Mouse (Mus musculus) gastrocnemius, postnatal 4 days (tissue): Measurements from ENCODE around the gene Dlg2. TPM values are rescaled to one million over a fixed set of nuclear protein-coding genes. Genes with fewer than 3 reads are reported as not detected.

Source experiments
- DNase-seq, 2 experiments: peaks; one replicate each; pipeline ENCODE4 v3.0.0; 2021 to 2022; ENCODE audit warnings: low spot score in 2 of 2, mixed read lengths in 2 of 2
- total RNA-seq, 2 experiments: library from RNA; stranded (reverse); gene quantifications; 2 replicates each; pipeline ENCODE4 v1.2.3; 2021

The Dlg2 gene
- total RNA-seq, 2 experiments from 2014 or later = 4.1 to 4.5 TPM

- no peak for DNase-seq
Measured at GRCm38 (mm10) chr7:91440326-91440725, 963.9 kb downstream of the Dlg2 start.

- no peak for DNase-seq
Measured at GRCm38 (mm10) chr7:91442447-91443376, 966.2 kb downstream of the Dlg2 start.

- no peak for DNase-seq
Measured at GRCm38 (mm10) chr7:91443377-91443714, 966.9 kb downstream of the Dlg2 start.

GRCm38 (mm10) chr7:91443913-91444312, 967.4 kb downstream of the Dlg2 start:
- no peak for DNase-seq

GRCm38 (mm10) chr7:91444728-91445127, 968.3 kb downstream of the Dlg2 start:
- DNase-seq = no peak

GRCm38 (mm10) chr7:91456796-91457195, 980.3 kb downstream of the Dlg2 start:
- no peak for DNase-seq

GRCm38 (mm10) chr7:91457207-91457606, 980.7 kb downstream of the Dlg2 start:
- peak; percentile 19 to 40 for DNase-seq

GRCm38 (mm10) chr7:91461352-91461751, 984.9 kb downstream of the Dlg2 start:
- DNase-seq = no peak

GRCm38 (mm10) chr7:91463256-91463655, 986.8 kb downstream of the Dlg2 start:
- no peak for DNase-seq

GRCm38 (mm10) chr7:91467061-91467460, 990.6 kb downstream of the Dlg2 start:
- DNase-seq = no peak

- DNase-seq = no peak
Measured at GRCm38 (mm10) chr7:91479145-91479544, 1002.7 kb downstream of the Dlg2 start.

- DNase-seq = no peak
Measured at GRCm38 (mm10) chr7:91481574-91482197, 1005.2 kb downstream of the Dlg2 start.

GRCm38 (mm10) chr7:91493234-91493633, 1016.8 kb downstream of the Dlg2 start:
- no peak for DNase-seq

- DNase-seq = no peak
Measured at GRCm38 (mm10) chr7:91495526-91495925, 1019.1 kb downstream of the Dlg2 start.

GRCm38 (mm10) chr7:91511119-91511518, 1034.6 kb downstream of the Dlg2 start:
- no peak for DNase-seq

- no peak for DNase-seq
Measured at GRCm38 (mm10) chr7:91514445-91514844, 1038.0 kb downstream of the Dlg2 start.

GRCm38 (mm10) chr7:91516225-91516624, 1039.8 kb downstream of the Dlg2 start:
- DNase-seq = no peak

GRCm38 (mm10) chr7:91525859-91526258, 1049.4 kb downstream of the Dlg2 start:
- no peak for DNase-seq

GRCm38 (mm10) chr7:91542597-91543285, 1066.3 kb downstream of the Dlg2 start:
- DNase-seq = no peak

GRCm38 (mm10) chr7:91543286-91543650, 1066.8 kb downstream of the Dlg2 start:
- DNase-seq = no peak

GRCm38 (mm10) chr7:91544600-91544999, 1068.1 kb downstream of the Dlg2 start:
- no peak for DNase-seq

- no peak for DNase-seq
Measured at GRCm38 (mm10) chr7:91548796-91549195, 1072.3 kb downstream of the Dlg2 start.
